Mouse (Mus musculus) lung, adult 2 months (tissue): ENCODE data around the gene Mecom.

Experiments used
- CTCF ChIP-seq: fragments of 200-500 bp; IDR thresholded peaks from 2 replicates; pipeline ENCODE4 v1.5.1; 2011; ENCODE audit warnings: mild to moderate bottlenecking, low read length, control low read depth; ENCODE audit not compliant: insufficient read depth
- POLR2A ChIP-seq: fragments of 200-500 bp; IDR thresholded peaks from 2 replicates; pipeline ENCODE4 v1.6.1; 2011; ENCODE audit warnings: low read depth, mild to moderate bottlenecking, control low read depth, low read length, borderline replicate concordance; ENCODE audit errors: extremely low read depth

DNA sequence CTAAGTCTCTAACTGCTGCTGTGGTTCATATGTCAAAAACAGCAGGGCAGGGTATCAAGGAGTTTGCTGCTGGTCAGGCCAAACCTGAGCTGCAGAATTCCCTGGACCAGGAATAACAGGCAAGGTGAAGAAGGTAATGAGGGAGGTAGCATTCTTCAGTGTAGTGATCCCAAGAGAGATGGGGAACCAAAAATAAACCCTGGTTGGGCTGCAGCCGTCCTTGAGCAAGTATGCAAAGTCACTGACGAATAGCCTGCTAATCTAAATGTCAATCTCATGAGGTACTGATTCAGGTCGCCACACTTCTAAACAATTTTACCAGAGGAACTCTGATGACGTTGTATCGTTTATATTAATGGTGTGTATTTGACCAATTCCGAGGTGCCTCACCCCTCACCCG, 148.9 kb downstream of the Mecom start:
- TF ChIP-seq POLR2A (no peak), CTCF (no peak)
